Mouse (Mus musculus) hindbrain, postnatal 0 days (tissue): ENCODE measurements around the gene Npl. TPM values are rescaled to one million over a fixed set of nuclear protein-coding genes. Genes with fewer than 3 reads are reported as not detected.

ENCODE experiments used
- ATAC-seq: fragments of 200-750 bp; cut with Nextera tagmentation; 2 replicates; pipeline ENCODE4 v1.8.0; 2017; ENCODE audit warnings: mild to moderate bottlenecking, moderate TSS enrichment, moderate library complexity
- DNase-seq: peaks from one replicate; pipeline ENCODE4 v3.0.0-alpha.2; 2015; ENCODE audit warnings: low spot score
- H3K27ac ChIP-seq: fragments of 300-500 bp; sonication (generic); 2 replicates; pipeline ENCODE4 v1.5.1; 2014; ENCODE audit warnings: mild to moderate bottlenecking
- H3K27me3 ChIP-seq: fragments of 300-500 bp; sonication (generic); 2 replicates; pipeline ENCODE4 v1.6.1; 2014; ENCODE audit warnings: low read length, mixed read lengths; ENCODE audit not compliant: insufficient read depth
- H3K36me3 ChIP-seq: fragments of 300-500 bp; sonication (generic); 2 replicates; pipeline ENCODE4 v1.6.1; 2014; ENCODE audit warnings: low read length, mixed read lengths; ENCODE audit not compliant: insufficient read depth
- H3K4me1 ChIP-seq: fragments of 300-500 bp; sonication (generic); 2 replicates; pipeline ENCODE4 v1.6.1; 2014; ENCODE audit warnings: antibody characterized with exemption, low read length, mixed read lengths; ENCODE audit not compliant: insufficient read depth
- H3K4me2 ChIP-seq: fragments of 300-500 bp; sonication (generic); 2 replicates; pipeline ENCODE4 v1.6.1; 2014; ENCODE audit warnings: low read depth, mild to moderate bottlenecking, low read length, moderate library complexity, mixed read lengths
- H3K4me3 ChIP-seq: fragments of 300-500 bp; sonication (generic); 2 replicates; pipeline ENCODE4 v1.5.1; 2014; ENCODE audit warnings: low read length
- H3K9ac ChIP-seq: fragments of 300-500 bp; sonication (generic); replicated peaks from 2 replicates; pipeline ENCODE4 v1.6.1; 2014; ENCODE audit warnings: mild to moderate bottlenecking, low read length, moderate library complexity, mixed read lengths
- H3K9me3 ChIP-seq: fragments of 300-500 bp; sonication (generic); 2 replicates; pipeline ENCODE4 v1.6.1; 2016; ENCODE audit warnings: low read length, mixed read lengths
- CTCF ChIP-seq: IDR thresholded peaks from 2 replicates; pipeline ENCODE4 v1.5.1; 2016; ENCODE audit warnings: antibody characterized with exemption, control low read depth, low read depth
- WGBS: fragments of 180-500 bp; shearing (Covaris S2); extraction: QIAGEN DNeasy Blood & Tissue Kit; methylation state at CpG from one replicate; pipeline ENCODE4 v1.1.7; 2014; 5-methylcytosine and 5-hydroxymethylcytosine counted together
- polyA plus RNA-seq: library from polyadenylated mRNA; unstranded; fragments of >200 nt; fragmentation: Nextera tagmentation; extraction: Ambion mirVana; gene quantifications from 2 replicates; pipeline ENCODE4 v1.2.1, GENCODE M21; 2015
- total RNA-seq: library from RNA; depleted of rRNA; stranded (reverse); fragments of >200 nt; gene quantifications from 2 replicates; pipeline ENCODE4 v1.2.3, GENCODE M21; 2014

Npl gene
- total and polyA plus RNA-seq, 2 experiments from 2014 or later, result 9.4 to 18.3 TPM

DNA sequence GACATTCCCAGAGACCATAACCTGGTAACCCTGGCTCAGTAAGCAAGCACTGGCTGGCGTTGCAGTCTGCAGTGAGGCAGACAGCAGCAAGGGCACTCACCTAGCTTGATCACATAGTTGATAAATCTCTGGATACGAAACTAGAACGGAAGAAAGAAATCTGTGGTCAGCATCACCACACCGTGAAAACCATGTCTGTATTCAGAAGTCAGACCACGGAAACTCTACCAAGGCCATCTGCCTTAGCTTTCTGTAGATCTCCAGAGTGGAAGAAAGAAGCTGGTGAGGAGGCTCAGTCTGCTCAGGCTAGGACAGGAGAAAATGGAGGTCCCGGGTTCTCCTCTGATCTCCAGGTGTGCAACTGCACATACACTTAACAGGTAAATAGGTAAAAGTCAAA lies 40.8 kb downstream of the Npl start:
- H3K36me3 ChIP-seq, result no peaks in the 10 kb centered on the region
- no peak for ATAC-seq
- DNase-seq, result no peak
- TF ChIP-seq CTCF, result no peak
- no peak overlapping the region for H3K9ac ChIP-seq
- H3K4me3 ChIP-seq, result no peak overlapping the region
- no peaks in the 10 kb centered on the region for H3K4me1 ChIP-seq
- H3K4me2 ChIP-seq, result no peak overlapping the region
- no peaks in the 10 kb centered on the region for H3K9me3 ChIP-seq
- WGBS, result 87% methylated on average over 6 of the region's 6 CpGs
- no peaks in the 10 kb centered on the region for H3K27me3 ChIP-seq
- no peak overlapping the region for H3K27ac ChIP-seq

GRCm38 (mm10) chr1:153506266-153506665 lies 43.6 kb downstream of the Npl start:
- no peaks in the 10 kb centered on the region for H3K4me1 ChIP-seq
- H3K9me3 ChIP-seq, result no peaks in the 10 kb centered on the region
- H3K27me3 ChIP-seq, result no peaks in the 10 kb centered on the region
- H3K27ac ChIP-seq, result 0 out of 2 replicates have a peak overlapping the region, but pooled peaks have one; percentile 32
- DNase-seq (peak; percentile 82), ATAC-seq (peak; percentile 76)
- no peak overlapping the region for H3K4me2 ChIP-seq
- no peak overlapping the region for H3K9ac ChIP-seq
- no peak for TF ChIP-seq CTCF
- no peak overlapping the region for H3K4me3 ChIP-seq
- WGBS, result 29% methylated on average over 5 of the region's 6 CpGs
- H3K36me3 ChIP-seq, result no peaks in the 10 kb centered on the region

GRCm38 (mm10) chr1:153501644-153502321 lies 48.1 kb downstream of the Npl start:
- no peaks in the 10 kb centered on the region for H3K36me3 ChIP-seq
- DNase-seq (no peak), ATAC-seq (no peak)
- WGBS, result 52% methylated on average over 5 of the region's 5 CpGs
- H3K27ac ChIP-seq, result no peak overlapping the region
- H3K9me3 ChIP-seq, result no peaks in the 10 kb centered on the region
- TF ChIP-seq CTCF, result no peak
- no peaks in the 10 kb centered on the region for H3K27me3 ChIP-seq
- H3K4me3 ChIP-seq, result no peak overlapping the region
- no peaks in the 10 kb centered on the region for H3K4me1 ChIP-seq
- H3K4me2 ChIP-seq, result no peak overlapping the region
- H3K9ac ChIP-seq, result no peak overlapping the region

GRCm38 (mm10) chr1:153500030-153500429 lies 49.8 kb downstream of the Npl start:
- Histone ChIP-seq H3K4me3 (no peak overlapping the region), H3K36me3 (no peaks in the 10 kb centered on the region), H3K27me3 (no peaks in the 10 kb centered on the region), H3K9ac (no peak overlapping the region), H3K9me3 (no peaks in the 10 kb centered on the region), H3K4me2 (no peak overlapping the region), H3K27ac (no peak overlapping the region), H3K4me1 (no peaks in the 10 kb centered on the region)
- ATAC-seq, result no peak
- 88% methylated on average over 9 of the region's 9 CpGs for WGBS
- no peak for DNase-seq
- no peak for TF ChIP-seq CTCF

DNA sequence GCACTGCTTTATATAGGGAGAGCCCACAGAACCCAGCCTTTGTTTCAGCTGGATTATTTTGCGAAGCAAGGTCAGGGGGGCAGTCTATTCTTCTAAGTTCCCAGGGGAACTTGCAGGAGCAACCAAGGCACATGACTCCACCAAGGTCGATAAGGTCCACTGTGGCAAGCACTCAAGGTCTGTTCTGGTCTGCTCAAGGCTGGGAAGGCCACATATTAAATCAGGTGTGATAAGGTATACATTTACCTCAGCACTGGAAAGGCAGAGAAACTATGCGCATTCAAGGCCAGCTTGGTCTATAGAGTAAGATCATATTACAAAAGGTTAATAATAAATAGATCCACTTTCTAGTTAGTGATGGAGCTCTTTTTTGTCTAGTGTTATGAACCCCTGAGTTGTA lies 53.8 kb downstream of the Npl start:
- no peaks in the 10 kb centered on the region for H3K36me3 ChIP-seq
- 78% methylated on average over 3 of the region's 3 CpGs for WGBS
- DNase-seq (no peak), ATAC-seq (no peak)
- no peak overlapping the region for H3K4me3 ChIP-seq
- H3K27me3 ChIP-seq, result no peaks in the 10 kb centered on the region
- no peak for TF ChIP-seq CTCF
- H3K4me2 ChIP-seq, result no peak overlapping the region
- H3K4me1 ChIP-seq, result no peaks in the 10 kb centered on the region
- H3K9ac ChIP-seq, result no peak overlapping the region
- H3K9me3 ChIP-seq, result no peaks in the 10 kb centered on the region
- no peak overlapping the region for H3K27ac ChIP-seq

- 19% methylated on average over 6 of the region's 6 CpGs for WGBS
- Histone ChIP-seq H3K4me3 (no peak overlapping the region), H3K4me2 (no peak overlapping the region), H3K9ac (no peak overlapping the region), H3K36me3 (no peaks in the 10 kb centered on the region), H3K4me1 (no peaks in the 10 kb centered on the region), H3K9me3 (no peaks in the 10 kb centered on the region), H3K27me3 (no peaks in the 10 kb centered on the region), H3K27ac (no peak overlapping the region)
- TF ChIP-seq CTCF, result no peak
- ATAC-seq (no peak), DNase-seq (no peak)
Measured at GRCm38 (mm10) chr1:153493931-153494330, 55.9 kb downstream of the Npl start.

DNA sequence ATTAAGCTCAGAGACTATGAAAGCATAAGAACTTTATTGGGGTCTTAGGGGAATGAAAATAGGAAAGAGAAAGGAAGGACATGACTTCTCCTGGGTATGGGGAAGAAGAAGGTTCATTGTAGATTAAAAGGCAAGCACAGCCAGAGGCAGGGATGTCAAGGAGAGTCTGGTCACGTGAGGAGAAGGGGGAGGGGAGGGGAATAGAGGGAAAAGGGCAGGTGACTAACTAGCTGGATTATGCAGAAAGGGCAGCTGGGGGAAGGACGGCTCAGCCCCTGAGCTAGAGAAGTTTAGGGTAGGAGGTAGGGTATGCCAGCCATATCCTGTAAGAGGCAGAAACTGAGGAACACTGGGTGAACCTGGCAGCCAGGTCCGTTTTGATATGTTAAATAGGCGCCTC lies 56.5 kb downstream of the Npl start:
- no peak for DNase-seq
- TF ChIP-seq CTCF, result no peak
- H3K9ac ChIP-seq, result no peak overlapping the region
- no peaks in the 10 kb centered on the region for H3K4me1 ChIP-seq
- no peak overlapping the region for H3K4me2 ChIP-seq
- no peak overlapping the region for H3K4me3 ChIP-seq
- WGBS, result 18% methylated on average over 4 of the region's 4 CpGs
- H3K27me3 ChIP-seq, result no peaks in the 10 kb centered on the region
- H3K27ac ChIP-seq, result no peak overlapping the region
- no peaks in the 10 kb centered on the region for H3K9me3 ChIP-seq
- no peaks in the 10 kb centered on the region for H3K36me3 ChIP-seq
- no peak for ATAC-seq
